Mouse (Mus musculus): ENCODE data around the gene Gm11564. TPM values are rescaled to one million over a fixed set of nuclear protein-coding genes. Genes with fewer than 3 reads are reported as not detected.

The Gm11564 gene
- polyA plus RNA-seq (2017; shearing (Covaris generic)), result not detected

GRCm38 (mm10) chr11:99815566-99815965 lies at the start of gene Gm11564:
Gene Gm11564 (minus strand): TSS chr11:99815666.

GRCm38 (mm10) chr11:99864176-99864575 lies 48.7 kb upstream of the Gm11564 start, which contains the start of gene Gm11559:
Gene Gm11559 (plus strand): TSS chr11:99864476.

GRCm38 (mm10) chr11:99857617-99858016 lies 42.2 kb upstream of the Gm11564 start, which contains the start of gene Gm11568:
Gene Gm11568 (plus strand): TSS chr11:99857917.

GRCm38 (mm10) chr11:99851508-99851907 lies 36.0 kb upstream of the Gm11564 start, which contains the start of gene Krtap4-16:
Gene Krtap4-16 (minus strand): TSS chr11:99851608.

GRCm38 (mm10) chr11:99837966-99838365 lies 22.5 kb upstream of the Gm11564 start, which contains the start of gene 2300003K06Rik:
Gene 2300003K06Rik (minus strand): TSS chr11:99838066.

GRCm38 (mm10) chr11:99809792-99810191 lies 5.7 kb downstream of the Gm11564 start, which contains the start of gene Krtap4-13:
Gene Krtap4-13 (minus strand): TSS chr11:99809892.

GRCm38 (mm10) chr11:99804346-99804745 lies 11.1 kb downstream of the Gm11564 start, which contains the start of gene Gm11554:
Gene Gm11554 (minus strand): TSS chr11:99804446.

GRCm38 (mm10) chr11:99798832-99799231 lies 16.6 kb downstream of the Gm11564 start, which contains the start of gene Gm11569:
Gene Gm11569 (minus strand): TSS chr11:99798932.

GRCm38 (mm10) chr11:99793367-99793766 lies 22.1 kb downstream of the Gm11564 start, which contains the start of gene Gm11596:
Gene Gm11596 (minus strand): TSS chr11:99793467.

GRCm38 (mm10) chr11:99784900-99785299 lies 30.6 kb downstream of the Gm11564 start, which contains the start of gene Krtap4-9:
Gene Krtap4-9 (plus strand): TSS chr11:99785200.

GRCm38 (mm10) chr11:99780604-99781003 lies 34.9 kb downstream of the Gm11564 start, which contains the start of gene Krtap4-8:
Gene Krtap4-8 (minus strand): TSS chr11:99780704.

GRCm38 (mm10) chr11:99772813-99773212 lies 42.7 kb downstream of the Gm11564 start, which contains the start of gene Gm11595:
Gene Gm11595 (minus strand): TSS chr11:99772913.

Other genes with a start within 250 kb of the Gm11564 start
- gene Krtap3-1, start 249.0 kb downstream of the Gm11564 start, polyA plus RNA-seq (2017; shearing (Covaris generic)), result not detected
- gene Krtap1-5, start 234.7 kb downstream of the Gm11564 start, polyA plus RNA-seq (2017; shearing (Covaris generic)), result not detected
- gene Krtap1-4, start 232.0 kb downstream of the Gm11564 start, polyA plus RNA-seq (2017; shearing (Covaris generic)), result not detected
- not detected for gene Krtap1-3, start 224.3 kb downstream of the Gm11564 start, polyA plus RNA-seq (2017; shearing (Covaris generic))
- gene Krtap9-3, start 217.6 kb downstream of the Gm11564 start, polyA plus RNA-seq (2017; shearing (Covaris generic)), result not detected
- gene Gm11938, start 212.4 kb downstream of the Gm11564 start, polyA plus RNA-seq (2017; shearing (Covaris generic)), result not detected
- gene Gm11937, start 205.5 kb downstream of the Gm11564 start, polyA plus RNA-seq (2017; shearing (Covaris generic)), result not detected
- not detected for gene Krtap2-4, start 200.8 kb downstream of the Gm11564 start, polyA plus RNA-seq (2017; shearing (Covaris generic))
- not detected for gene Gm11562, start 195.2 kb downstream of the Gm11564 start, polyA plus RNA-seq (2017; shearing (Covaris generic))
- not detected for gene Krtap4-1, start 187.4 kb downstream of the Gm11564 start, polyA plus RNA-seq (2017; shearing (Covaris generic))
- not detected for gene Krtap4-2, start 180.6 kb downstream of the Gm11564 start, polyA plus RNA-seq (2017; shearing (Covaris generic))
- gene Krtap4-7, start 171.6 kb downstream of the Gm11564 start, polyA plus RNA-seq (2017; shearing (Covaris generic)), result not detected
- not detected for gene Gm11555, start 165.4 kb downstream of the Gm11564 start, polyA plus RNA-seq (2017; shearing (Covaris generic))
- not detected for gene Gm11563, start 156.7 kb downstream of the Gm11564 start, polyA plus RNA-seq (2017; shearing (Covaris generic))
- gene Krtap4-6, start 149.7 kb downstream of the Gm11564 start, polyA plus RNA-seq (2017; shearing (Covaris generic)), result not detected
- not detected for gene Gm14190, start 124.9 kb downstream of the Gm11564 start, polyA plus RNA-seq (2017; shearing (Covaris generic))
- gene Gm14180, start 81.4 kb downstream of the Gm11564 start, polyA plus RNA-seq (2017; shearing (Covaris generic)), result not detected
- not detected for gene Gm11595, start 42.8 kb downstream of the Gm11564 start, polyA plus RNA-seq (2017; shearing (Covaris generic))
- gene Krtap4-8, start 35.0 kb downstream of the Gm11564 start, polyA plus RNA-seq (2017; shearing (Covaris generic)), result not detected
- not detected for gene Krtap4-9, start 30.5 kb downstream of the Gm11564 start, polyA plus RNA-seq (2017; shearing (Covaris generic))
- gene Gm11596, start 22.2 kb downstream of the Gm11564 start, polyA plus RNA-seq (2017; shearing (Covaris generic)), result not detected
- not detected for gene Gm11569, start 16.7 kb downstream of the Gm11564 start, polyA plus RNA-seq (2017; shearing (Covaris generic))
- gene Gm11554, start 11.2 kb downstream of the Gm11564 start, polyA plus RNA-seq (2017; shearing (Covaris generic)), result not detected
- not detected for gene Krtap4-13, start 5.8 kb downstream of the Gm11564 start, polyA plus RNA-seq (2017; shearing (Covaris generic))
- not detected for gene 2300003K06Rik, start 22.4 kb upstream of the Gm11564 start, polyA plus RNA-seq (2017; shearing (Covaris generic))
- not detected for gene Krtap4-16, start 35.9 kb upstream of the Gm11564 start, polyA plus RNA-seq (2017; shearing (Covaris generic))
- gene Gm11568, start 42.3 kb upstream of the Gm11564 start, polyA plus RNA-seq (2017; shearing (Covaris generic)), result not detected
- not detected for gene Gm11559, start 48.8 kb upstream of the Gm11564 start, polyA plus RNA-seq (2017; shearing (Covaris generic))
- not detected for gene Krtap9-1, start 57.7 kb upstream of the Gm11564 start, polyA plus RNA-seq (2017; shearing (Covaris generic))
- gene Gm11567, start 63.5 kb upstream of the Gm11564 start, polyA plus RNA-seq (2017; shearing (Covaris generic)), result not detected
- not detected for gene Krtap31-1, start 92.3 kb upstream of the Gm11564 start, polyA plus RNA-seq (2017; shearing (Covaris generic))
- gene Gm11565, start 99.1 kb upstream of the Gm11564 start, polyA plus RNA-seq (2017; shearing (Covaris generic)), result not detected
- gene Krtap31-2, start 120.6 kb upstream of the Gm11564 start, polyA plus RNA-seq (2017; shearing (Covaris generic)), result not detected
- not detected for gene Krtap9-5, start 132.8 kb upstream of the Gm11564 start, polyA plus RNA-seq (2017; shearing (Covaris generic))
- gene Krtap29-1, start 163.4 kb upstream of the Gm11564 start, polyA plus RNA-seq (2017; shearing (Covaris generic)), result not detected
- not detected for gene Krtap16-1, start 170.9 kb upstream of the Gm11564 start, polyA plus RNA-seq (2017; shearing (Covaris generic))
- gene Krtap17-1, start 178.3 kb upstream of the Gm11564 start, polyA plus RNA-seq (2017; shearing (Covaris generic)), result not detected
- not detected for gene Krt33a, start 200.5 kb upstream of the Gm11564 start, polyA plus RNA-seq (2017; shearing (Covaris generic))
- not detected for gene Krt33b, start 214.2 kb upstream of the Gm11564 start, polyA plus RNA-seq (2017; shearing (Covaris generic))
- not detected for gene Krt34, start 225.9 kb upstream of the Gm11564 start, polyA plus RNA-seq (2017; shearing (Covaris generic))
- not detected for gene Krt31, start 234.9 kb upstream of the Gm11564 start, polyA plus RNA-seq (2017; shearing (Covaris generic))